Comparison of ENCODE assay signal across 13 mouse cellular contexts in genomic region chr8:107212006-107212405, GRCm38 (mm10).
"Had no signal": no experiment of that assay in that cellular context is flagged by ENCODE, and none has a peak within 500 bp of the region (broad histone marks: within the 10 kb centered on the region; RNA-seq: fewer than 3 reads in every experiment).

No protein-coding gene starts in this region.

- ATAC-seq: intestine, embryonic 16.5 days had no signal

- DNase-seq: kidney, adult 2 months; kidney, postnatal 14 days; lung, adult 2 months; lung, postnatal 10 days; lung, postnatal 4 days; midbrain, embryonic 14.5 days; retina, postnatal 1 day; thymus, postnatal 4 days had no signal

- H3K4me3 ChIP-seq: kidney, embryonic 15.5 days; liver, embryonic 15.5 days; midbrain, embryonic 10.5 days; neural tube, embryonic 12.5 days had no signal

- H3K27ac ChIP-seq: kidney, embryonic 15.5 days; liver, embryonic 15.5 days; midbrain, embryonic 10.5 days; neural tube, embryonic 12.5 days had no signal
